ENCODE assay signal across 8 mouse cellular contexts in the genomic region with DNA sequence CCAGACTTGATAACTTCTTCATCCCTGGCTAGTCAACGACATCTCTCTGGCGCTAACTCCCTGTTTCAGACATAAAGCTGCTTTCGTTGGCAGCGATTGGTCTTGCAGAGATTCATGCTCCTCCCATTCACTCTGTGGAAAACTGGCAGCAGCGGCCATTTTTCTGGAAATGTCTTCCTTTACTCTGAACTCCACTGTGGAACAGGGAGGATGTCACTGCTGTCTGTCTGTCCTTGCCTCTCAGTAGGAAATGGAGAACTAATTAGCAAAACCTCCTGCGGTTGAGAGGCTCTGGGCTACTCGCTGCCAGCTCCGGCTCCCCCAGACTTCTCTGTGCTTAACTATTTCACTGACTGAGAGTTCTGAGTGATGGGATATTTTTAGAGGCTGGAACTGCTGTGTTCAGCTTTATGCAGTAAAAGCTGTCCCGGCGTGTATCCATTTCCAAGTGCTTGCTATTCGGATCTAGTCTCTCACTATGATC. TPM values are rescaled to one million over a fixed set of nuclear protein-coding genes. Genes with fewer than 3 reads are reported as not detected.
DNase-seq lines count a peak whose midpoint lies in the region; ATAC-seq lines count a peak whose summit lies in the region.

No protein-coding gene starts in this region.

- DNase-seq in adrenal gland, postnatal 10 days: peak; percentile 33
- no peak for DNase-seq in adrenal gland, adult 2 months
- DNase-seq in cerebellum, adult 8-10 months: peak; percentile 47
- peak; percentile 29 to 41 for DNase-seq in frontal cortex, postnatal 25 days (ENCODE audit: low spot score in 2 of 2)
- peak; percentile 78 to 86 for DNase-seq in right cerebral cortex, postnatal 10 days (ENCODE audit: low spot score in 2 of 2)
- DNase-seq in urinary bladder, adult 2 months (ENCODE audit: low spot score): no peak

- H3K4me3 ChIP-seq in intestine, embryonic 16.5 days (ENCODE audit: low read length): peak overlapping the region; percentile 20
- H3K4me3 ChIP-seq in lung, embryonic 15.5 days: peak overlapping the region; percentile 24

- peak overlapping the region; percentile 40; the same call in 1 of the 2 replicates for H3K27ac ChIP-seq in intestine, embryonic 16.5 days (ENCODE audit: low read length)
- peak overlapping the region; percentile 87 for H3K27ac ChIP-seq in lung, embryonic 15.5 days

- ATAC-seq in intestine, embryonic 16.5 days: 0 out of 2 replicates have a peak, but pooled peaks have one; percentile 18
- peak; percentile 53; the same call in 1 of the 2 replicates for ATAC-seq in lung, embryonic 15.5 days (ENCODE audit: borderline replicate concordance, extremely low read depth, low FRiP score, low TSS enrichment)

- no peaks in the 10 kb centered on the region for H3K9me3 ChIP-seq in intestine, embryonic 16.5 days (ENCODE audit: control insufficient read depth, low read length)
- H3K9me3 ChIP-seq in lung, embryonic 15.5 days: no peaks in the 10 kb centered on the region

- H3K27me3 ChIP-seq in intestine, embryonic 16.5 days (replicated peaks; ENCODE audit: control insufficient read depth, insufficient read depth, low read length): no peaks in the 10 kb centered on the region
- no peaks in the 10 kb centered on the region for H3K27me3 ChIP-seq in lung, embryonic 15.5 days

- WGBS in intestine, embryonic 16.5 days: 22% methylated on average over 11 of the region's 11 CpGs
- 23% methylated on average over 11 of the region's 11 CpGs for WGBS in lung, embryonic 15.5 days

- peak overlapping the region; percentile 23; the same call in 1 of the 2 replicates for H3K9ac ChIP-seq in intestine, embryonic 16.5 days (ENCODE audit: low read depth, low read length)
- H3K9ac ChIP-seq in lung, embryonic 15.5 days: no peak overlapping the region

- H3K36me3 ChIP-seq in intestine, embryonic 16.5 days (ENCODE audit: control insufficient read depth, insufficient read depth, low read length): no peaks in the 10 kb centered on the region
- no peaks in the 10 kb centered on the region for H3K36me3 ChIP-seq in lung, embryonic 15.5 days

- no peak overlapping the region; the same call in 1 of the 2 replicates for H3K4me2 ChIP-seq in intestine, embryonic 16.5 days (ENCODE audit: low read depth, low read length)
- peak overlapping the region; percentile 44 for H3K4me2 ChIP-seq in lung, embryonic 15.5 days

- H3K4me1 ChIP-seq in intestine, embryonic 16.5 days (ENCODE audit: control insufficient read depth, insufficient read depth, low read length): peaks cover 13% of the 10 kb centered on the region
- H3K4me1 ChIP-seq in lung, embryonic 15.5 days: peaks cover 35% of the 10 kb centered on the region

RNA-seq across cellular contexts. Expression of gene Ccn6, which starts 2.1 kb away (rescaled TPM):
- total RNA-seq in adrenal gland, postnatal 10 days (2021): under 1 TPM; 0.48 TPM
- not detected for total RNA-seq in adrenal gland, adult 2 months (2021)
- polyA plus RNA-seq in adrenal gland, adult 2 months (2012; rRNA removed): 0.07 and 0.22 TPM in 2 replicates
- 0.16 and 0.20 TPM in 2 replicates for polyA plus RNA-seq in intestine, embryonic 16.5 days (2015; fragmentation: Nextera tagmentation; extraction: Ambion mirVana)
- polyA plus RNA-seq in lung, embryonic 15.5 days (2015; fragmentation: Nextera tagmentation; extraction: Ambion mirVana): 0.21 and 0.40 TPM in 2 replicates
- polyA plus RNA-seq in urinary bladder, adult 2 months (2012; rRNA removed): 0.25 and 0.26 TPM in 2 replicates

RNA-seq across cellular contexts. Expression of gene Tube1, which starts 31.9 kb away (rescaled TPM):
- total RNA-seq in adrenal gland, postnatal 10 days (2021): 1 to 10 TPM; 2.3 to 2.4 TPM
- 1 to 10 TPM in 1 of 2 experiments, under 1 TPM in 1; 0.72 to 1.0 TPM for total RNA-seq in adrenal gland, adult 2 months (2021)
- polyA plus RNA-seq in adrenal gland, adult 2 months (2012; rRNA removed): 0.30 and 1.2 TPM in 2 replicates
- 9.7 and 11.7 TPM in 2 replicates for polyA plus RNA-seq in intestine, embryonic 16.5 days (2015; fragmentation: Nextera tagmentation; extraction: Ambion mirVana)
- polyA plus RNA-seq in lung, embryonic 15.5 days (2015; fragmentation: Nextera tagmentation; extraction: Ambion mirVana): 18.8 and 20.2 TPM in 2 replicates
- 2.2 and 2.8 TPM in 2 replicates for polyA plus RNA-seq in urinary bladder, adult 2 months (2012; rRNA removed)

RNA-seq across cellular contexts. Expression of gene Fam229b, which starts 32.0 kb away (rescaled TPM):
- total RNA-seq in adrenal gland, postnatal 10 days (2021): 1 to 10 TPM; 4.7 TPM
- total RNA-seq in adrenal gland, adult 2 months (2021): 1 to 10 TPM; 3.1 to 5.3 TPM
- 0.57 and 0.94 TPM in 2 replicates for polyA plus RNA-seq in adrenal gland, adult 2 months (2012; rRNA removed)
- 4.6 and 5.3 TPM in 2 replicates for polyA plus RNA-seq in intestine, embryonic 16.5 days (2015; fragmentation: Nextera tagmentation; extraction: Ambion mirVana)
- polyA plus RNA-seq in lung, embryonic 15.5 days (2015; fragmentation: Nextera tagmentation; extraction: Ambion mirVana): 10.4 and 12.0 TPM in 2 replicates
- polyA plus RNA-seq in urinary bladder, adult 2 months (2012; rRNA removed): 5.9 and 7.3 TPM in 2 replicates

Comparison
In these comparisons a context has a peak if more than half of its experiments do, and no peak if none do; other contexts are left out.
1. DNase-seq: peak in adrenal gland, postnatal 10 days (single experiment), cerebellum, adult 8-10 months (single experiment), frontal cortex, postnatal 25 days (2 of 2) and right cerebral cortex, postnatal 10 days (2 of 2); none in adrenal gland, adult 2 months (single experiment) and urinary bladder, adult 2 months (single experiment).